Mouse (Mus musculus) T-helper 17 cell (primary cell): ENCODE results near the gene Ppil2.

Experiments
- in situ Hi-C, 2 experiments: fragments of 300-600 bp; cut with MboI, MseI; formaldehyde crosslinking; loops; 1 replicate in 1 of 2; 2 replicates in 1 of 2; pipeline ENCODE4 v1.15.1; 2025; ENCODE audit warnings: high pct_unique_total_duplicates in 2 of 2

Ppil2 gene

GRCm38 (mm10) chr16:17040716-17041115, 70.3 kb downstream of the Ppil2 start:
- in situ Hi-C loops = no loop called here
